Mouse (Mus musculus) inflammation-experienced regulatory T-cells, adult 6 months (primary cell): ENCODE data around the gene Ncoa6. TPM values are rescaled to one million over a fixed set of nuclear protein-coding genes. Genes with fewer than 3 reads are reported as not detected.
"Not testable (repeated sequence)": the region's sequence is repeated elsewhere in the genome, so short reads cannot be mapped to it uniquely, and the experiment has no call there.

Experiments
- ATAC-seq: one replicate; pipeline ENCODE4 v1.8.0; 2017
- polyA plus RNA-seq, 3 experiments: library from polyadenylated mRNA; unstranded; fragments of 100-300 nt; shearing (Covaris generic); gene quantifications; one replicate each; pipeline ENCODE4 v1.2.1; 2017

Gene Ncoa6
- 10 to 100 TPM in 2 of 3 experiments, 1 to 10 TPM in 1; 8.9 to 14.5 (median 11.5) TPM for polyA plus RNA-seq

GRCm38 (mm10) chr2:155473570-155474088 lies at the start of gene Ncoa6:
Ncoa6 (minus strand) TSS chr2:155473894.
- peak; percentile 78 for ATAC-seq

GRCm38 (mm10) chr2:155518531-155519270 lies 45.0 kb upstream of the Ncoa6 start:
- no peak for ATAC-seq

- ATAC-seq: peak; percentile 91
Measured at GRCm38 (mm10) chr2:155517455-155518423, 44.0 kb upstream of the Ncoa6 start, which contains the start of the genes Acss2 and Ggt7. Acss2 (plus strand) TSS chr2:155517948. Ggt7 (minus strand) TSS chr2:155518237.

GRCm38 (mm10) chr2:155515941-155516340 lies 42.2 kb upstream of the Ncoa6 start:
- ATAC-seq: no peak

GRCm38 (mm10) chr2:155514666-155515065 lies 41.0 kb upstream of the Ncoa6 start:
- peak; percentile 33 for ATAC-seq

GRCm38 (mm10) chr2:155513543-155513942 lies 39.8 kb upstream of the Ncoa6 start:
- no peak for ATAC-seq

GRCm38 (mm10) chr2:155512479-155512878 lies 38.8 kb upstream of the Ncoa6 start:
- ATAC-seq: peak; percentile 49

- ATAC-seq: no peak
Measured at GRCm38 (mm10) chr2:155507721-155508470, 34.2 kb upstream of the Ncoa6 start.

- ATAC-seq: no peak
Measured at GRCm38 (mm10) chr2:155505811-155506210, 32.1 kb upstream of the Ncoa6 start.

- ATAC-seq: no peak
Measured at GRCm38 (mm10) chr2:155504440-155505355, 31.0 kb upstream of the Ncoa6 start.

- ATAC-seq: no peak
Measured at GRCm38 (mm10) chr2:155502596-155502995, 28.9 kb upstream of the Ncoa6 start.

GRCm38 (mm10) chr2:155490998-155491397 lies 17.3 kb upstream of the Ncoa6 start:
- ATAC-seq: no peak

GRCm38 (mm10) chr2:155482021-155482420 lies 8.3 kb upstream of the Ncoa6 start:
- no peak for ATAC-seq

GRCm38 (mm10) chr2:155472671-155473569 lies 774 bp downstream of the Ncoa6 start:
- ATAC-seq: peak; percentile 35

- no peak for ATAC-seq
Measured at GRCm38 (mm10) chr2:155466861-155467260, 6.8 kb downstream of the Ncoa6 start.

- ATAC-seq: no peak
Measured at GRCm38 (mm10) chr2:155453591-155453990, 20.1 kb downstream of the Ncoa6 start.

- no peak for ATAC-seq
Measured at GRCm38 (mm10) chr2:155451256-155451655, 22.4 kb downstream of the Ncoa6 start.

GRCm38 (mm10) chr2:155447906-155448305 lies 25.8 kb downstream of the Ncoa6 start:
- ATAC-seq: not testable (repeated sequence)

GRCm38 (mm10) chr2:155443446-155443845 lies 30.2 kb downstream of the Ncoa6 start:
- ATAC-seq: no peak

- no peak for ATAC-seq
Measured at GRCm38 (mm10) chr2:155442916-155443315, 30.8 kb downstream of the Ncoa6 start.
